Mouse (Mus musculus) 416B (cell line): ENCODE results near the gene Nutf2.
"Not testable (repeated sequence)": the region's sequence is repeated elsewhere in the genome, so short reads cannot be mapped to it uniquely, and the experiment has no call there.

ENCODE experiments used
- DNase-seq: peaks from one replicate; pipeline ENCODE4 v3.0.0; 2011; ENCODE audit warnings: low read depth

Nutf2 gene

DNA sequence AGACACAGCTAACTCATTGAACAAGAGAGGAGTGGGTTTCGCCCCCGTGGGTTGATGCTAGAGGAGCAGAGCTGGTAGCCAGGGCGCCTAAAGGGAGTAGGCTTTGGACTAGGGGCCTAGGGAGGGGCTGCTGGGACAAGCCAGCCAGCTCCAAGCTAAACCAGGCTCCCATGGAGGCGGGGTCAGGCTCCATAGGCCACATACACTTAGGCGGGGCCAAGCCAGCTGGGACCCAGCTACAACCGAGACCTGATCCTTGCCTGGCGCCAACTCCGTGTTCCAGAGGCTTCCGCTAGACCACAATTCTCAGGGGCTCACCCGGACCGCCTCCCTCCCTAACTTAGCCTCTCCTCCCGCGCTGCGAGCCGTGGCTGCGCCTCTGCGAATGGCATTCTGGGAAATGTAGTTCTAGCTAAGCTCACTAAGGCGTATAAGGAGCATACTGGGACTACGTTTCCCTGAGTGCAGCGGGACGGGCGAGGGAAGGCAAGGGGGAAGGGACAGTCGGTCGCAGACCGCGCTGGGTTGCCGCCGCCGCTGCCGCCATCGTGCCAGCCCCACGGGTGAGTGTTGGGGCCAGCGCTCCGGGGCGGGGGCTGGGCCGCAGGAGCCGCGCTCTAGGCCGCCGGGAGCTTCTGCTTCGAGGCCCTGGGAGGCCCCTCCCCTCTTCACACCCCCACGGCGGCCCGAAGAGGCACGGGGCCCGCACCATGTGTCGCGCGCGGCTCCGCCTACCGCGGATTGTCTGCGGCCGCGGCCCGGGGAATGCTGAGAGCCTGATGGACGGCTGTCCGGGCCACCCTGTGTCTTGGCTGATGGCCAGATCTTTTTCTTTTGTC is at the start of gene Nutf2:
Gene Nutf2 (plus strand): TSS at position 438 of the 839 bp plus-strand sequence.
- peak; percentile 99 for DNase-seq

- DNase-seq, result no peak
Measured at GRCm38 (mm10) chr8:105811061-105811460, 49.3 kb upstream of the Nutf2 start.

DNA sequence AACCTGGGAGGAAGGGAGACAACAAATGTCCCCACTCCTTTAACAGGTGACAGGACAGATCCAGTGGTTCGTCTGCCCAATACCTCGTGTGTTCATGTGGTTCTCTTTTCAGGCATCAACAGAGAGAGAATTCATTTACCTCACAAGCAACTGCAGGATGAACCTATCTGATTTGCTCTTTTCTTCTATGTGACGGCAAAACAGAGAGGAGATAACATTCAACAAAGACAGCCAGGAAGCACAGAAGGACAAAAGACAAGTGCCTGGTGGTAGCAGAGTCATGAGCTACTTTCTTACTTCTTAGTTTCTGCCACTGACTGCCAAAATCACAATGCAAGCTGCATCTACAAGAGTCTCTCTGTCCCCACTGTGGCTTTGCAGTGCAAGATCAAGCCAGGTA is 48.8 kb upstream of the Nutf2 start:
- no peak for DNase-seq

GRCm38 (mm10) chr8:105812511-105812910 is 47.9 kb upstream of the Nutf2 start:
- DNase-seq, result no peak

GRCm38 (mm10) chr8:105813241-105813640 is 47.1 kb upstream of the Nutf2 start:
- DNase-seq, result no peak

GRCm38 (mm10) chr8:105819659-105820058 is 40.7 kb upstream of the Nutf2 start:
- DNase-seq, result no peak

DNA sequence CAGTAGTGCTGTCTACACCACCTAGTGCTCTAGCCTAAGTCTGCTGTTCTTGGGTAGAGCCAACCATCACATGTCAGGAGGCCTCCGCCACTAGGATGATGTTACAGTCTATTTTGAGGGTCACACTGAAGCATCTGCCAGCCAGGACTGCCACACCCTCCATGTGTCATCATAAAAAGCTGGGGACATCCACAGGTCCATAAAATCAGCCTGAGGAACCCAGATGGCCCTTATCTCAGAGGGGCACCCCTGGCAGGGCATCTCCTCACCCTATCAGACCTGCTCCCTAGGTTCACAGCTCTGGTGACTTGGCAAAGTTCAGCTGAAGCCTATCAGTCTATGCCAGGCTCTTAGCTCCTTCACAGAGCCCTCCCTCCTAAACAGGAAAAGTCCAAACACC is 39.5 kb upstream of the Nutf2 start:
- DNase-seq, result no peak

- DNase-seq, result no peak
Measured at GRCm38 (mm10) chr8:105825506-105825905, 34.9 kb upstream of the Nutf2 start.

GRCm38 (mm10) chr8:105826379-105826778 is 34.0 kb upstream of the Nutf2 start:
- DNase-seq, result peak; percentile 34

DNA sequence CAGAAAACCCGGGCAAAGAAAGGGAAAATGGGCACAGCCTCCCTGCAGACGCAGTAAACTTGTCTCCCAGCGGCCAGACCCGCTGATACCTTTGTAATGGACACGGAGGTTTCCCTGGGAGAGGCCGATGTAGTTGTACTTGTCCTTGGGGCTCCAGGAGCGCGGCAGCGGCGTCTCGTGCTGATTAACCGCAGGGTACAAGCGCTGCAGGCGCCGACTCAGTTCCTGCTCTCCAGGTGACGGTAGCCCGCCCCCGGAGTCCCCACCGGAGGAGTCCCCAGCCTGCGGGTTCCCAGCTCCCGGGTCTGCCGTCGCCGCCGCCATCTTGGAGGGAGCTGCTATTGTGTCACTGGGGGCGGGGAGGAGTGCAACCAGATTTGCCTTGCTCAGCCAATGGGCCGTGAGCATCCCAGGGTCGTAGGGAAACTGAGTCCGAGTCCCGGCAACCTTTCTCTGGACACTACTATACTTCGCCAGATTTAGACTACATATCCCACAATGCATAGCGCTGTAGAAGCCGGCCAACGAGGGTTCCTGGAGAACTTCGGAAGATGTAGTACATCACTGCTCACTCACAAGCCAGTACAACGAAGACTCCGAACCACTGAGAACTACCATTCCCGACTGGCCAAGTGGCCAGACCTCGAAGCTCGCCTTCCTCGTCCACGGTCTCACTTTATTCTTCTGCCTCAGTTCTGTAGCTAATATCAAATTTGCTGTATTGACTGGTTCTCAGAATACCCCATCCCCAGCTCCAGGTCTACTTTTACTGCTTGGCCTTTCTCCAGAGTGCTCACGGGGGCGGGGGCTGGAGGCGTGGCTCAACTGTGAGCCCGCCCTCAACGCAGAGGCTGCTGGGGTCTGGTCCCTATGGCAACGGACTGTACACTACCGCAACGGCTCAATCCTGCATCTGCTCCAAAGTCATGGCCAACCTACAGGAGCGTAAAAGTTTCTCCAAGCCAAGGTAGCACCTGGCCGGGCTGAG is 33.2 kb upstream of the Nutf2 start, which contains the start of the genes Ranbp10 and Tsnaxip1:
Gene Ranbp10 (minus strand): TSS at position 490 of the 988 bp plus-strand sequence.
Gene Tsnaxip1 (plus strand): TSS at position 871 of the 988 bp plus-strand sequence.
- peak; percentile 100 for DNase-seq

DNA sequence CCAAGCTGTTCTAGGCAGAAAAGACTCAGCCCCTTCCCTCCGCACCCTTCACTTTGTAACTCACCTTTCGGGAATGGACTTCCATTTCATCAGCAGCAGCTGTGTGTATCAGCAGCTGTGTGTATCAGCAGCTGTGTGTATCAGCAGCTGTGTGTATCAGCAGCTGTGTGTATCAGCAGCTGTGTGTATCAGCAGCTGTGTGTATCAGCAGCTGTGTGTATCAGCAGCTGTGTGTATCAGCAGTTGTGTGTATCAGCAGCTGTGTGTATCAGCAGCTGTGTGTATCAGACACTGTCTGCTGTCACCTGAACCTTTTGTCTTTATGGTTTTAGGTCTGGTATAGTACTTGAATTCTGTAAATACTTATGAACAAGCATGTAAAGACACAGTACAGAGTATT is 26.6 kb upstream of the Nutf2 start:
- not testable (repeated sequence) for DNase-seq

DNA sequence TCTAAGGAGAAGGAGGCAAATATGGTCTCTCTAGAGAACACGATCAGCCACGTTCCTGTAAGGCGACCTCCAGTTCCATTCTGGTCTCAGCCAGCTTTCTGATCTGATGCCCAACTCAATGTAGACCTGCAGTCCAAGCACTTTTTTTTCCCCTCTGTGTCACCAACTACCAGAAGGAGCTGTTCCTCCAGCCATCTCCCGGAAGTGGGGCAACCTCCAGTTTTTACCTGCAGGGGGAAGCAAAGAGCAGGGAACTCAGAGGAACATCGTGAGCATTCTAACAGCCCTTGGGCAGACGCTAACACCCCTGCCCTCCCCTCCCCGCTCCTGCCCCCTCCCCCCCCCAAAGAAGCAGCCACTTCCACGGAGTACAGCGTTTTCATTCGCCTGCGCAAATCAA is 25.1 kb upstream of the Nutf2 start:
- peak; percentile 90 for DNase-seq

- no peak for DNase-seq
Measured at GRCm38 (mm10) chr8:105836991-105837390, 23.4 kb upstream of the Nutf2 start.

- no peak for DNase-seq
Measured at GRCm38 (mm10) chr8:105839209-105839608, 21.2 kb upstream of the Nutf2 start.

DNA sequence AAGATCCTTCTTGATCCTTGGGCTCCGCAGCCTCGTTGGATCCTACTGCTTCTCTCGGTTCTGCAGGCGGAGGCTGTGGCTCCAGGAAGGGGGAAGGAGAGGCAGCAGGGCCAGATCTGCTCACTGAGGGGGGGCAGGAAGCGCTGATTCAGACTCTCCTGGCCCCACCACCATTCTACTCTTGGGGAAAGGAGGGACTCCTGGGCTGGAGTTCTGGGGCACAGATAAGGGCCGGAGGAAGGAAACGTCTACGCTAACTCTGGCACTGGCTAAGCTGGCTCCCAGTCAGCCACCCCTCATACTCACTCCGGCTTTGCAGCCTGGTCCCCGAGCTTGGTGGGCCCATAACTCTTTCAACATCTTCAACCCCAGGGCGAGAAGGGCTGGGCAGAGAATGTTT is 13.7 kb upstream of the Nutf2 start:
- DNase-seq, result peak; percentile 90

GRCm38 (mm10) chr8:105850014-105850413 is 10.4 kb upstream of the Nutf2 start:
- no peak for DNase-seq

DNA sequence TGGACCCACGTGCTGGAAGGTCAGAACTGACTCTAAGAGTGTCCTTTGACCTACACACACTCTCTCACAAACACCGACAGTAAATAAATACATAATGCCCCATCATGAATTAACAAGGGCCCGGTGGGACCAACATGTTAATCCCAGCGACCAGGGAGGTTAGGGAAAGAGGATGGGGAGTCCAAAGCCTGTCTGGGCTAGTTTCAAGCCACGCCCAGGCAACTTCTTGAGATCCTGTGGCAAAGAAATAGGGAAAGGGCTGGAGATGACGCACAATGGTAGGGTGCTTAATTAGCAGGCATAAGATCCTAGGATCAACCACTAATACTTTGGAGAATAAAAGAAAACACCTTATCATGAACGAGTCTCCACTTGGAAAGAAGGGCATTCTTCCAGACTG is 9.8 kb upstream of the Nutf2 start:
- no peak for DNase-seq

- DNase-seq, result peak; percentile 95
Measured at GRCm38 (mm10) chr8:105851651-105852143, 8.7 kb upstream of the Nutf2 start.

DNA sequence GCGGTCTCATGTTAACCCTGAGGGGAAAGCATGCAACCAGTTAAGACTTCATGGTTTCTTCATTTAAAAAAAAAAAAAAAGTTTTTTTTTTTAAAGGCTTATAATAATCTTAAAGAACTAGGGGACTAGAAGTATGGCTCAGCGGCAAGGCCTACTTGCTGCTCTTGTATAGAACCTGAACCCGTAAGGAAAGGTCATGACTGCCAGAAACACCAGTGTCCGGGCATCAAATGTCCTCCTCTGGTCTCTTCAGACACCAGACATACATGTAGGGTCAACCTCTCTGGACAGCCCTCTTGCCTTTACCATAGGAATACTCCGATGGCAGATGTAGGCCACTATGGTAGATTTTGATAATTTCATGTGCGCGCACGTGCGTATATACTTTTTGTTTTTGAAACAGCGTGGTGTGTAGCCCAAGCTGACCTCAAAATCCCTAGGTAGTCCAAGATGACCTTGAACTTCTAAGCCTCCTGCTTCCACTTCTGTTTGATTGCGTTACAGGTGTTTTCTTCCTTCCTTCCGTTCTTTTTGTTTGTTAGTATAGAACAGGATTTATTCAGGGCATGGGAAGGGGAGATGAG is 8.1 kb upstream of the Nutf2 start:
- no peak for DNase-seq

- DNase-seq, result no peak
Measured at GRCm38 (mm10) chr8:105853178-105853577, 7.2 kb upstream of the Nutf2 start, which contains the start of gene Cenpt. Gene Cenpt (minus strand): TSS chr8:105853278.

GRCm38 (mm10) chr8:105854303-105854702 is 6.1 kb upstream of the Nutf2 start:
- DNase-seq, result no peak

- peak; percentile 95 for DNase-seq
Measured at GRCm38 (mm10) chr8:105854715-105855216, 5.6 kb upstream of the Nutf2 start, which contains the start of gene Thap11. Gene Thap11 (plus strand): TSS chr8:105855132.
